In the genomic region with DNA sequence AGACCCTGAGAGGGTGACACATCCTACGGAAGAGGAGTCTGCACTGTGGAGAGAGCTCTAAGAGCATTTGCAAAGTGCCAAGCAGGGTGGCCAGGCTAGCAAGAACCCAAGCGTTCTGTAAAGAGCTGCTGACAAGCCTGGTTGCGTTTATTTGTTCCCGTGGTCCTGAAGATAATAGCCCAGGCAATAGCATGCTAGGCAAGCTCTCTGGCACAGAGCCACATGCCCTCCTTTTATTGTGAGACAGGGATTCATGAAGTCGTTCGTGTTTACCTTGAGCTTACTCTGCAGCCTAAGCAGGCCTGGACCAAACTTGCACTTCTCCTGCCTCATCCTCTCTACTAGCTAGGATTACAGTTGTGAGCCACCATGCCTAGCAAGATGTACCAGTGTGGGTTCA, we compare ENCODE assay signal across 18 mouse cellular contexts.
DNase-seq lines count a peak whose midpoint lies in the region; ATAC-seq and TF ChIP-seq lines count a peak whose summit lies in the region.
"Had no signal": no experiment of that assay in that cellular context is flagged by ENCODE, and none has a peak within 500 bp of the region (broad histone marks: within the 10 kb centered on the region; RNA-seq: fewer than 3 reads in every experiment).

No protein-coding gene starts in this region.

- peaks cover 2% of the 10 kb centered on the region; the same call in 1 of the 2 replicates for H3K27me3 ChIP-seq in heart, embryonic 11.5 days (ENCODE audit: control insufficient read depth, insufficient read depth, low read length)
- H3K27me3 ChIP-seq in midbrain, postnatal 0 days (ENCODE audit: insufficient read depth, low read length) = no peaks in the 10 kb centered on the region
- H3K27me3 ChIP-seq in midbrain, embryonic 16.5 days (ENCODE audit: control insufficient read depth, insufficient read depth, low read depth, low read length) = no peaks in the 10 kb centered on the region
- H3K27me3 ChIP-seq: embryonic facial prominence, embryonic 15.5 days; hindbrain, embryonic 15.5 days had no signal

- no peak for TF ChIP-seq POLR2A in brain, embryonic 14.5 days (IDR thresholded peaks at IDR 0.05; ENCODE audit: borderline replicate concordance, extremely low read depth, insufficient read depth, insufficient read length, poor library complexity, severe bottlenecking)

- H3K9me3 ChIP-seq in heart, embryonic 11.5 days (replicated peaks; ENCODE audit: control insufficient read depth, low read length) = no peaks in the 10 kb centered on the region
- H3K9me3 ChIP-seq in midbrain, postnatal 0 days (ENCODE audit: low read length) = no peaks in the 10 kb centered on the region
- H3K9me3 ChIP-seq in midbrain, embryonic 16.5 days (replicated peaks; ENCODE audit: control insufficient read depth, low read length, poor library complexity, severe bottlenecking) = no peaks in the 10 kb centered on the region
- H3K9me3 ChIP-seq: embryonic facial prominence, embryonic 15.5 days; hindbrain, embryonic 10.5 days; hindbrain, embryonic 15.5 days had no signal

- TF ChIP-seq CTCF in midbrain, postnatal 0 days (IDR thresholded peaks at IDR 0.05) = no peak
- no peak for TF ChIP-seq CTCF in brain, embryonic 14.5 days (IDR thresholded peaks at IDR 0.05; ENCODE audit: borderline replicate concordance, extremely low read depth, insufficient read depth, insufficient read length)

- no peak overlapping the region for H3K27ac ChIP-seq in heart, embryonic 11.5 days (ENCODE audit: low read depth, low read length)
- H3K27ac ChIP-seq in midbrain, postnatal 0 days (ENCODE audit: low read depth, low read length) = no peak overlapping the region
- H3K27ac ChIP-seq in midbrain, embryonic 16.5 days (ENCODE audit: low read length) = no peak overlapping the region
- H3K27ac ChIP-seq: embryonic facial prominence, embryonic 15.5 days; gastrocnemius, adult 2 months; hindbrain, embryonic 10.5 days; hindbrain, embryonic 15.5 days had no signal

- H3K4me3 ChIP-seq in heart, embryonic 11.5 days (ENCODE audit: low read depth, low read length) = no peak overlapping the region
- no peak overlapping the region for H3K4me3 ChIP-seq in midbrain, postnatal 0 days (ENCODE audit: low read depth, low read length)
- no peak overlapping the region for H3K4me3 ChIP-seq in midbrain, embryonic 16.5 days (ENCODE audit: low read depth, low read length)
- H3K4me3 ChIP-seq: embryonic facial prominence, embryonic 15.5 days; erythroblast, embryonic 14.5 days; gastrocnemius, adult 2 months; hindbrain, embryonic 10.5 days; hindbrain, embryonic 15.5 days had no signal

- H3K36me3 ChIP-seq in heart, embryonic 11.5 days (ENCODE audit: control insufficient read depth, insufficient read depth, low read length) = no peaks in the 10 kb centered on the region
- no peaks in the 10 kb centered on the region for H3K36me3 ChIP-seq in midbrain, postnatal 0 days (ENCODE audit: insufficient read depth, low read length)
- H3K36me3 ChIP-seq in midbrain, embryonic 16.5 days (ENCODE audit: control insufficient read depth, insufficient read depth, low read length) = no peaks in the 10 kb centered on the region
- H3K36me3 ChIP-seq: embryonic facial prominence, embryonic 15.5 days; hindbrain, embryonic 10.5 days; hindbrain, embryonic 15.5 days had no signal

- no peak for ATAC-seq in heart, embryonic 11.5 days (replicated peaks; ENCODE audit: insufficient number of reproducible peaks, low FRiP score, low TSS enrichment)
- ATAC-seq in midbrain, postnatal 0 days (ENCODE audit: low FRiP score) = no peak
- no peak for ATAC-seq in midbrain, embryonic 16.5 days
- ATAC-seq: inflammation-experienced regulatory T-cells, adult 6 months; intestine, postnatal 0 days had no signal

- H3K4me2 ChIP-seq in heart, embryonic 11.5 days = no peak overlapping the region
- no peak overlapping the region for H3K4me2 ChIP-seq in midbrain, postnatal 0 days (ENCODE audit: low read depth, low read length, poor library complexity, severe bottlenecking)
- no peak overlapping the region for H3K4me2 ChIP-seq in midbrain, embryonic 16.5 days (ENCODE audit: low read length)
- H3K4me2 ChIP-seq: embryonic facial prominence, embryonic 15.5 days; hindbrain, embryonic 15.5 days had no signal

- H3K9ac ChIP-seq in heart, embryonic 11.5 days (ENCODE audit: low read depth, low read length) = 0 out of 2 replicates have a peak overlapping the region, but pooled peaks have one; percentile 34
- H3K9ac ChIP-seq in midbrain, postnatal 0 days (replicated peaks; ENCODE audit: low read length, poor library complexity, severe bottlenecking) = no peak overlapping the region
- H3K9ac ChIP-seq in midbrain, embryonic 16.5 days (ENCODE audit: low read depth, low read length) = no peak overlapping the region
- H3K9ac ChIP-seq: embryonic facial prominence, embryonic 15.5 days; hindbrain, embryonic 15.5 days had no signal

- peaks cover 3% of the 10 kb centered on the region; the same call in 1 of the 2 replicates for H3K4me1 ChIP-seq in heart, embryonic 11.5 days (ENCODE audit: control insufficient read depth, insufficient read depth, low read length)
- H3K4me1 ChIP-seq in midbrain, postnatal 0 days (ENCODE audit: insufficient read depth, low read length) = no peaks in the 10 kb centered on the region
- H3K4me1 ChIP-seq in midbrain, embryonic 16.5 days (ENCODE audit: control insufficient read depth, insufficient read depth, low read length) = peaks cover 4% of the 10 kb centered on the region; the same call in 1 of the 2 replicates
- H3K4me1 ChIP-seq: hindbrain, embryonic 10.5 days had no signal

- 36% methylated on average over 6 of the region's 6 CpGs for WGBS in heart, embryonic 11.5 days (ENCODE audit: insufficient replicate concordance)
- WGBS in midbrain, postnatal 0 days = 50% methylated on average over 6 of the region's 6 CpGs
- 42% methylated on average over 6 of the region's 6 CpGs for WGBS in midbrain, embryonic 16.5 days

- peak; percentile 50 to 67 for DNase-seq in cerebellum, postnatal 10 days
- no peak for DNase-seq in cerebellum, postnatal 36 days
- no peak for DNase-seq in heart, adult 9 months (ENCODE audit: low spot score in 2 of 2)
- DNase-seq in midbrain, postnatal 0 days (ENCODE audit: low spot score) = peak; percentile 62
- DNase-seq in brain, embryonic 14.5 days (ENCODE audit: low read depth) = peak; percentile 79
- DNase-seq: adrenal gland, postnatal 10 days; cerebellum, adult 2 months; gastrocnemius, adult 2 months; gastrocnemius, postnatal 25 days; heart, postnatal 14 days had no signal

Comparison
In these comparisons a context has a peak if more than half of its experiments do, and no peak if none do; other contexts are left out.
1. DNase-seq: peak in cerebellum, postnatal 10 days (2 of 2), midbrain, postnatal 0 days (single experiment) and brain, embryonic 14.5 days (single experiment); none in cerebellum, postnatal 36 days (0 of 2) and heart, adult 9 months (0 of 2).